Mouse (Mus musculus) MEL (cell line): ENCODE measurements at regions not wholly inside any gene's neighbourhood (a gene's known extent, or its start where the extent isn't known, plus 50 kb on each side); places are given as distances from the start of the nearest gene placed in this dataset.

ENCODE experiments used
- HCFC1 ChIP-seq: IDR thresholded peaks from 2 replicates; pipeline ENCODE4 v1.6.1; 2012; ENCODE audit warnings: low read depth, mild to moderate bottlenecking, inconsistent platforms, low read length, improper control_type of control experiment, moderate library complexity
- USF2 ChIP-seq, 2 experiments: IDR thresholded peaks; 2 replicates each; pipeline ENCODE4 v1.6.1; 2011 to 2012; ENCODE audit warnings: improper control_type of control experiment in 2 of 2, low read length in 2 of 2, borderline replicate concordance in 1 of 2, inconsistent platforms in 1 of 2, low read depth in 1 of 2, mild to moderate bottlenecking in 1 of 2; ENCODE audit not compliant: insufficient read depth in 1 of 2

DNA sequence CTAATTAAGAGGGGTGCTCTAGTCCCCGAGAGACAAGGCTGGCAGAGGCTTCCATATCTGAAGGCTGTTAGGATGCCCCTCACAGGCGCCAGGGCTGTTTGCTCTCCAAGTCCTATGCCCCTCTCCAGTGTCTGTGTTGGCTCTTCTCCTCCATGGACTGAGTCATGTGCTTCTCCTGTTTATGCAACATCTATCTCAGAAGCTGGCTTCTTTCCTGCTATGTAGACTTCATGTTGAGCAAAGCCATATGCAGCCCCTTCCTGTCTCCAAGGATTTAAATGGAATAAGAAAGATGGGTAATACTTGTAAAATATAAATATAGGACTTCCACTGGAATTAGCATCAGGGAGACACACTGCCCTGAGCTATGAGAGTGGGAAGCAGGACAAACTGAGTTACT, 278.3 kb downstream of the Cdh26 start:
- TF ChIP-seq USF2 (IDR thresholded peaks at IDR 0.05; ENCODE audit: borderline replicate concordance in 1 of 2, insufficient read depth in 1 of 2, low read depth in 1 of 2, low read length in 2 of 2) = no peak
- TF ChIP-seq HCFC1 = no peak
